Mouse (Mus musculus) left cerebral cortex, postnatal 4 days (tissue): Measurements from ENCODE around the gene Bckdhb. TPM values are rescaled to one million over a fixed set of nuclear protein-coding genes. Genes with fewer than 3 reads are reported as not detected.
"Not testable (repeated sequence)": the region's sequence is repeated elsewhere in the genome, so short reads cannot be mapped to it uniquely, and the experiment has no call there.

ENCODE experiments used
- DNase-seq: peaks from one replicate; pipeline ENCODE4 v3.0.0-alpha.2; 2022
- intact Hi-C: fragments of 180-260 bp; cut with DNase I; formaldehyde crosslinking; loops from one replicate; pipeline ENCODE4 v1.15.1; 2025
- total RNA-seq, 2 experiments: library from RNA; stranded (reverse); gene quantifications; 2 replicates each; pipeline ENCODE4 v1.2.3; 2021

Bckdhb gene
- total RNA-seq: 10 to 100 TPM; 27.7 to 29.6 TPM

- peak; percentile 99 for DNase-seq
- intact Hi-C loops: no loop called here
These were observed at the start of gene Bckdhb for GRCm38 (mm10) chr9:83924878-83925687. Bckdhb (plus strand) TSS chr9:83925145.

- intact Hi-C loops: no loop called here
These were observed 42.8 kb upstream of the Bckdhb start for GRCm38 (mm10) chr9:83882191-83882590.

GRCm38 (mm10) chr9:83886149-83886548 lies 38.8 kb upstream of the Bckdhb start:
- no peak for DNase-seq
- intact Hi-C loops: no loop called here

More at GRCm38 (mm10) chr9:83882191-83882590, 42.8 kb upstream of the Bckdhb start:
- DNase-seq: peak; percentile 4

- intact Hi-C loops: no loop called here
- no peak for DNase-seq
These were observed 36.7 kb upstream of the Bckdhb start for GRCm38 (mm10) chr9:83888214-83888613.

- intact Hi-C loops: no loop called here
- no peak for DNase-seq
These were observed 31.9 kb upstream of the Bckdhb start for GRCm38 (mm10) chr9:83893073-83893472.

GRCm38 (mm10) chr9:83893767-83894330 lies 31.1 kb upstream of the Bckdhb start:
- no peak for DNase-seq
- intact Hi-C loops: no loop called here

- intact Hi-C loops: no loop called here
These were observed 22.9 kb upstream of the Bckdhb start for GRCm38 (mm10) chr9:83902086-83902485.

GRCm38 (mm10) chr9:83905820-83906219 lies 19.1 kb upstream of the Bckdhb start:
- intact Hi-C loops: no loop called here
- DNase-seq: no peak

More at GRCm38 (mm10) chr9:83902086-83902485, 22.9 kb upstream of the Bckdhb start:
- no peak for DNase-seq

- intact Hi-C loops: no loop called here
- no peak for DNase-seq
These were observed 17.9 kb upstream of the Bckdhb start for GRCm38 (mm10) chr9:83907017-83907416.

GRCm38 (mm10) chr9:83909836-83910235 lies 15.1 kb upstream of the Bckdhb start:
- no peak for DNase-seq
- intact Hi-C loops: no loop called here

- DNase-seq: no peak
- intact Hi-C loops: no loop called here
These were observed 14.0 kb upstream of the Bckdhb start for GRCm38 (mm10) chr9:83910926-83911325.

GRCm38 (mm10) chr9:83922076-83922475 lies 2.9 kb upstream of the Bckdhb start:
- DNase-seq: no peak
- intact Hi-C loops: no loop called here

GRCm38 (mm10) chr9:83924356-83924755 lies 589 bp upstream of the Bckdhb start:
- DNase-seq: no peak
- intact Hi-C loops: no loop called here

- intact Hi-C loops: no loop called here
- DNase-seq: peak; percentile 10
These were observed 720 bp downstream of the Bckdhb start for GRCm38 (mm10) chr9:83925688-83926041.

GRCm38 (mm10) chr9:83926302-83926701 lies 1.4 kb downstream of the Bckdhb start:
- intact Hi-C loops: no loop called here
- DNase-seq: no peak

GRCm38 (mm10) chr9:83939501-83939900 lies 14.6 kb downstream of the Bckdhb start:
- intact Hi-C loops, DNase-seq: not testable (repeated sequence)

GRCm38 (mm10) chr9:83940016-83940415 lies 15.1 kb downstream of the Bckdhb start:
- intact Hi-C loops: no loop called here
- no peak for DNase-seq

GRCm38 (mm10) chr9:83940537-83941363 lies 15.8 kb downstream of the Bckdhb start:
- intact Hi-C loops: no loop called here
- no peak for DNase-seq

GRCm38 (mm10) chr9:83951336-83951735 lies 26.4 kb downstream of the Bckdhb start:
- intact Hi-C loops: no loop called here
- no peak for DNase-seq

GRCm38 (mm10) chr9:83956632-83957314 lies 31.8 kb downstream of the Bckdhb start:
- peak; percentile 75 for DNase-seq
- intact Hi-C loops: loop anchor here (5.0 kb wide), 2 partner anchors 1371 to 1736 kb away; partner anchors contain the start of gene Tent5a
